In the genomic region with DNA sequence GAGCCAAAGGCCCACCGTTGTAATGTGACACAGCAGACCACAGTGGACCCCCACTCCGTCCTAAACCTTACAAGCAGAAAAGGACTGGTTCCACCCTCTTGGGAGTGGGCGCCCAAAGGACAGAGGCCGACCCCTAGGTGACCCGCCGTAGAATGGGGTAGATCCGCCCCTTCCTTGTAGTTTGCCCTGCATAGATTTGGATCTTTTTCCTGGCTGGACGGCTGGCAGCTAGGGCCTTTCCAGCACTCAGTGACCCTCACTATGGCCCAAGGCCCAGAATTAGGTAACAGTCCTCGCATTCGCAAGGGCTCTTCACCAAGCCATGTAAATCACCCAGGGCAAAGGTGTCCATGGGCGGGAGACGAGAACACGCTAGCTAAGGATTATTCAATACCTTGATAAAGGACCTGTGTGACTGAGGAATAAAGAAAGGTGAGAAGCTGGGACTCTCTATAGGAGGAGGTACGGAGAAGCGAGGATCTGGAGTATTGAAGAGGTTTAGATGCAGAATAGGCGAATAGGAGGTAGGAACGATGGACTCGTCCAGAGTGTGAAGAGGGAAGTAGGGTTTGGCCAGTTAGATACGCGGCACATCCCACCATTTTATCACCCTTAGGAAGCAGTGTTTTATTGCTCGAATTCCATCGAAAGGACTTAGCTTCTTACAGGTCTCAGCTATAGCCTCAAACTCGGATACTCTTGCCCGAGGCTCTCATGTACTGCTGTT, we compare ENCODE assay signal across 7 mouse cellular contexts. TPM values are rescaled to one million over a fixed set of nuclear protein-coding genes. Genes with fewer than 3 reads are reported as not detected.
DNase-seq lines count a peak whose midpoint lies in the region; ATAC-seq and TF ChIP-seq lines count a peak whose summit lies in the region.

No protein-coding gene starts in this region.

- H3K4me1 ChIP-seq in ES-Bruce4 (ENCODE audit: control insufficient read depth, insufficient read depth, low read length) = peaks cover 3% of the 10 kb centered on the region
- H3K4me1 ChIP-seq in forebrain, embryonic 13.5 days = peaks cover 51% of the 10 kb centered on the region
- H3K4me1 ChIP-seq in kidney, embryonic 16.5 days (ENCODE audit: insufficient read depth, low read length) = peaks cover 50% of the 10 kb centered on the region

- 0 out of 2 replicates have a peak, but pooled peaks cover 4% of the 10 kb centered on the region for H3K36me3 ChIP-seq in ES-Bruce4 (ENCODE audit: control insufficient read depth, insufficient read depth, low read length, poor library complexity, severe bottlenecking)
- peaks cover 25% of the 10 kb centered on the region for H3K36me3 ChIP-seq in forebrain, embryonic 13.5 days (ENCODE audit: poor library complexity, severe bottlenecking)
- peaks cover 13% of the 10 kb centered on the region for H3K36me3 ChIP-seq in kidney, embryonic 16.5 days (ENCODE audit: insufficient read depth, low read length)

- H3K9ac ChIP-seq in ES-Bruce4 (ENCODE audit: low read depth, poor library complexity, severe bottlenecking) = peak overlapping the region; percentile 81
- peak overlapping the region; percentile 96 for H3K9ac ChIP-seq in forebrain, embryonic 13.5 days
- peak overlapping the region; percentile 90 for H3K9ac ChIP-seq in kidney, embryonic 16.5 days (replicated peaks; ENCODE audit: low read length)

- peak overlapping the region; percentile 12 for H3K27ac ChIP-seq in ES-Bruce4 (ENCODE audit: insufficient read depth, low read length)
- peak overlapping the region; percentile 91 for H3K27ac ChIP-seq in forebrain, embryonic 13.5 days
- H3K27ac ChIP-seq in kidney, embryonic 16.5 days (ENCODE audit: low read length) = peak overlapping the region; percentile 97

- H3K27me3 ChIP-seq in ES-Bruce4 (ENCODE audit: control insufficient read depth, insufficient read depth, low read length, poor library complexity, severe bottlenecking) = no peaks in the 10 kb centered on the region
- H3K27me3 ChIP-seq in forebrain, embryonic 13.5 days = no peaks in the 10 kb centered on the region
- H3K27me3 ChIP-seq in kidney, embryonic 16.5 days (ENCODE audit: insufficient read depth, low read length) = no peaks in the 10 kb centered on the region

- peak overlapping the region; percentile 99 for H3K4me2 ChIP-seq in forebrain, embryonic 13.5 days
- peak overlapping the region; percentile 89 for H3K4me2 ChIP-seq in kidney, embryonic 16.5 days (replicated peaks; ENCODE audit: low read depth, low read length)

- no peak for ATAC-seq in forebrain, embryonic 13.5 days
- ATAC-seq in kidney, embryonic 16.5 days (ENCODE audit: low FRiP score, low TSS enrichment) = no peak; the same call in none of the 2 replicates

- WGBS in forebrain, embryonic 13.5 days = 15% methylated on average over 24 of the region's 24 CpGs
- 10% methylated on average over 24 of the region's 24 CpGs for WGBS in kidney, embryonic 16.5 days

- TF ChIP-seq EP300 in ES-Bruce4 (IDR thresholded peaks at IDR 0.05; ENCODE audit: insufficient read depth, low read depth, low read length) = no peak

- DNase-seq in 416B (ENCODE audit: low read depth) = peak; percentile 69
- DNase-seq in lung, postnatal 4 days = peak; percentile 70 to 80
- DNase-seq in layer of hippocampus, adult 11-12 months (ENCODE audit: low spot score) = no peak
- DNase-seq in cerebellum, adult 11 months = no peak

- peak overlapping the region; percentile 97 for H3K4me3 ChIP-seq in ES-Bruce4 (ENCODE audit: low read depth, low read length)
- H3K4me3 ChIP-seq in forebrain, embryonic 13.5 days = peak overlapping the region; percentile 93
- H3K4me3 ChIP-seq in kidney, embryonic 16.5 days (ENCODE audit: low read length) = peak overlapping the region; percentile 64

- H3K9me3 ChIP-seq in ES-Bruce4 (replicated peaks; ENCODE audit: control insufficient read depth, insufficient read depth, low read length, poor library complexity, severe bottlenecking) = no peaks in the 10 kb centered on the region
- no peaks in the 10 kb centered on the region for H3K9me3 ChIP-seq in forebrain, embryonic 13.5 days (replicated peaks)
- no peaks in the 10 kb centered on the region for H3K9me3 ChIP-seq in kidney, embryonic 16.5 days (ENCODE audit: low read length)

- TF ChIP-seq CTCF in ES-Bruce4 (IDR thresholded peaks at IDR 0.05; ENCODE audit: low read depth, low read length) = no peak

- TF ChIP-seq POLR2A in ES-Bruce4 (IDR thresholded peaks at IDR 0.05; ENCODE audit: insufficient read depth, low read length) = peak; percentile 1

RNA-seq across cellular contexts. Expression of a gene that starts 0.6 kb away (rescaled TPM):
- 66.8 and 81.7 TPM in 2 replicates for polyA plus RNA-seq in ES-Bruce4 (2011; ENCODE audit: insufficient read depth, insufficient read length, low read depth, missing spikeins)
- polyA plus RNA-seq in forebrain, embryonic 13.5 days (2015; fragmentation: Nextera tagmentation; extraction: Ambion mirVana) = 74.4 and 77.6 TPM in 2 replicates
- polyA plus RNA-seq in kidney, embryonic 16.5 days (2015; fragmentation: Nextera tagmentation; extraction: Ambion mirVana) = 81.8 and 83.1 TPM in 2 replicates

RNA-seq across cellular contexts. Expression of a gene that starts 1.2 kb away (rescaled TPM):
- 74.3 and 75.9 TPM in 2 replicates for polyA plus RNA-seq in ES-Bruce4 (2011; ENCODE audit: insufficient read depth, insufficient read length, low read depth, missing spikeins)
- 302 TPM in 2 replicates for polyA plus RNA-seq in forebrain, embryonic 13.5 days (2015; fragmentation: Nextera tagmentation; extraction: Ambion mirVana)
- 185 and 190 TPM in 2 replicates for polyA plus RNA-seq in kidney, embryonic 16.5 days (2015; fragmentation: Nextera tagmentation; extraction: Ambion mirVana)

RNA-seq across cellular contexts. Expression of a gene that starts 7.0 kb away (rescaled TPM):
- 1.4 and 2.5 TPM in 2 replicates for polyA plus RNA-seq in ES-Bruce4 (2011; ENCODE audit: insufficient read depth, insufficient read length, low read depth, missing spikeins)
- polyA plus RNA-seq in forebrain, embryonic 13.5 days (2015; fragmentation: Nextera tagmentation; extraction: Ambion mirVana) = 2.3 and 2.5 TPM in 2 replicates
- polyA plus RNA-seq in kidney, embryonic 16.5 days (2015; fragmentation: Nextera tagmentation; extraction: Ambion mirVana) = 8.8 and 16.8 TPM in 2 replicates

RNA-seq across cellular contexts. Expression of a gene that starts 11.1 kb away (rescaled TPM):
- 0.85 and 1.1 TPM in 2 replicates for polyA plus RNA-seq in ES-Bruce4 (2011; ENCODE audit: insufficient read depth, insufficient read length, low read depth, missing spikeins)
- 4.7 and 5.9 TPM in 2 replicates for polyA plus RNA-seq in forebrain, embryonic 13.5 days (2015; fragmentation: Nextera tagmentation; extraction: Ambion mirVana)
- 4.0 and 6.0 TPM in 2 replicates for polyA plus RNA-seq in kidney, embryonic 16.5 days (2015; fragmentation: Nextera tagmentation; extraction: Ambion mirVana)

RNA-seq across cellular contexts. Expression of a gene that starts 13.6 kb away (rescaled TPM):
- 66.1 and 73.0 TPM in 2 replicates for polyA plus RNA-seq in ES-Bruce4 (2011; ENCODE audit: insufficient read depth, insufficient read length, low read depth, missing spikeins)
- polyA plus RNA-seq in forebrain, embryonic 13.5 days (2015; fragmentation: Nextera tagmentation; extraction: Ambion mirVana) = 10.2 and 10.5 TPM in 2 replicates
- polyA plus RNA-seq in kidney, embryonic 16.5 days (2015; fragmentation: Nextera tagmentation; extraction: Ambion mirVana) = 13.1 and 15.6 TPM in 2 replicates

Comparison
In these comparisons a context has a peak if more than half of its experiments do, and no peak if none do; other contexts are left out.
1. DNase-seq: peak in 416B (single experiment) and lung, postnatal 4 days (2 of 2); none in layer of hippocampus, adult 11-12 months (single experiment) and cerebellum, adult 11 months (single experiment).
2. H3K27ac ChIP-seq: peak in every context shown above with its lines; median percentile 97 in kidney, embryonic 16.5 days; 91 in forebrain, embryonic 13.5 days; 12 in ES-Bruce4.
3. Peak in every context shown above with its lines, with median percentiles within 50 percentile points of each other: H3K4me3 ChIP-seq and H3K9ac ChIP-seq.